Mouse (Mus musculus): ENCODE measurements around the gene Arhgap1. TPM values are rescaled to one million over a fixed set of nuclear protein-coding genes. Genes with fewer than 3 reads are reported as not detected.

The Arhgap1 gene
- polyA plus RNA-seq, 1 experiment from 2014 or later, result 151 TPM

GRCm38 (mm10) chr2:91633334-91633977, 16.2 kb upstream of the Arhgap1 start:
- Histone ChIP-seq H3K4me2 (replicated peaks; ENCODE audit: low read depth, low read length) (no peak overlapping the region), H3K4me3 (ENCODE audit: low read depth, low read length) (no peak overlapping the region), H3K9me3 (ENCODE audit: low read length) (no peaks in the 10 kb centered on the region), H3K9ac (replicated peaks; ENCODE audit: low read depth) (no peak overlapping the region), H3K4me1 (ENCODE audit: insufficient read depth, low read depth, low read length) (no peaks in the 10 kb centered on the region), H3K36me3 (ENCODE audit: insufficient read depth, low read length) (no peaks in the 10 kb centered on the region), H3K27ac (ENCODE audit: low read length) (no peak overlapping the region), H3K27me3 (replicated peaks; ENCODE audit: insufficient read depth, low read length) (no peaks in the 10 kb centered on the region)
- no peak for ATAC-seq
- no peak for TF ChIP-seq EP300 (IDR thresholded peaks at IDR 0.05)
- no peak for TF ChIP-seq CTCF (IDR thresholded peaks at IDR 0.05)
- DNase-seq (ENCODE audit: low spot score), result no peak
- WGBS, result 66% methylated on average over 12 of the region's 12 CpGs

GRCm38 (mm10) chr2:91634841-91635240, 14.8 kb upstream of the Arhgap1 start:
- no peaks in the 10 kb centered on the region for H3K36me3 ChIP-seq (ENCODE audit: insufficient read depth, low read length)
- no peaks in the 10 kb centered on the region for H3K4me1 ChIP-seq (ENCODE audit: insufficient read depth, low read depth, low read length)
- no peak overlapping the region for H3K4me3 ChIP-seq (ENCODE audit: low read depth, low read length)
- ATAC-seq (no peak), DNase-seq (ENCODE audit: low spot score) (no peak)
- no peak overlapping the region for H3K27ac ChIP-seq (ENCODE audit: low read length)
- no peaks in the 10 kb centered on the region for H3K9me3 ChIP-seq (ENCODE audit: low read length)
- no peak overlapping the region for H3K4me2 ChIP-seq (replicated peaks; ENCODE audit: low read depth, low read length)
- WGBS, result 72% methylated on average over 9 of the region's 9 CpGs
- no peak overlapping the region for H3K9ac ChIP-seq (replicated peaks; ENCODE audit: low read depth)
- H3K27me3 ChIP-seq (replicated peaks; ENCODE audit: insufficient read depth, low read length), result no peaks in the 10 kb centered on the region
- no peak for TF ChIP-seq EP300 (IDR thresholded peaks at IDR 0.05)
- no peak for TF ChIP-seq CTCF (IDR thresholded peaks at IDR 0.05)

- H3K27me3 ChIP-seq (replicated peaks; ENCODE audit: insufficient read depth, low read length), result no peaks in the 10 kb centered on the region
These were observed 14.2 kb upstream of the Arhgap1 start for GRCm38 (mm10) chr2:91635486-91635885.

GRCm38 (mm10) chr2:91636229-91636628, 13.4 kb upstream of the Arhgap1 start, which contains the start of gene F2:
Gene F2, minus strand, starts transcription at chr2:91636414.
- H3K9me3 ChIP-seq (ENCODE audit: low read length), result no peaks in the 10 kb centered on the region
- no peaks in the 10 kb centered on the region for H3K4me1 ChIP-seq (ENCODE audit: insufficient read depth, low read depth, low read length)
- TF ChIP-seq EP300 (IDR thresholded peaks at IDR 0.05) (no peak), CTCF (IDR thresholded peaks at IDR 0.05) (no peak)
- no peaks in the 10 kb centered on the region for H3K36me3 ChIP-seq (ENCODE audit: insufficient read depth, low read length)
- no peak within 1 kb of the TSS for H3K4me2 ChIP-seq (replicated peaks; ENCODE audit: low read depth, low read length)
- WGBS, result 75% methylated on average over 8 of the region's 8 CpGs
- H3K27me3 ChIP-seq (replicated peaks; ENCODE audit: insufficient read depth, low read length), result no peaks in the 10 kb centered on the region
- no peak within 1 kb of the TSS for H3K4me3 ChIP-seq (ENCODE audit: low read depth, low read length)
- no peak within 1 kb of the TSS for H3K9ac ChIP-seq (replicated peaks; ENCODE audit: low read depth)
- DNase-seq (ENCODE audit: low spot score) (no peak), ATAC-seq (no peak)
- H3K27ac ChIP-seq (ENCODE audit: low read length), result no peak within 1 kb of the TSS

More at GRCm38 (mm10) chr2:91635486-91635885, 14.2 kb upstream of the Arhgap1 start:
- H3K9me3 ChIP-seq (ENCODE audit: low read length), result no peaks in the 10 kb centered on the region
- TF ChIP-seq EP300 (IDR thresholded peaks at IDR 0.05), result no peak
- TF ChIP-seq CTCF (IDR thresholded peaks at IDR 0.05), result no peak
- no peak overlapping the region for H3K4me3 ChIP-seq (ENCODE audit: low read depth, low read length)
- H3K27ac ChIP-seq (ENCODE audit: low read length), result no peak overlapping the region
- ATAC-seq (no peak), DNase-seq (ENCODE audit: low spot score) (no peak)
- H3K4me2 ChIP-seq (replicated peaks; ENCODE audit: low read depth, low read length), result no peak overlapping the region
- H3K9ac ChIP-seq (replicated peaks; ENCODE audit: low read depth), result no peak overlapping the region
- WGBS, result 76% methylated on average over 11 of the region's 11 CpGs
- no peaks in the 10 kb centered on the region for H3K36me3 ChIP-seq (ENCODE audit: insufficient read depth, low read length)
- no peaks in the 10 kb centered on the region for H3K4me1 ChIP-seq (ENCODE audit: insufficient read depth, low read depth, low read length)

- no peak overlapping the region for H3K9ac ChIP-seq (replicated peaks; ENCODE audit: low read depth)
- 56% methylated on average over 5 of the region's 5 CpGs for WGBS
- DNase-seq (ENCODE audit: low spot score) (no peak), ATAC-seq (peak; percentile 35; the same call in 1 of the 2 replicates)
- no peaks in the 10 kb centered on the region for H3K4me1 ChIP-seq (ENCODE audit: insufficient read depth, low read depth, low read length)
- no peak overlapping the region for H3K4me3 ChIP-seq (ENCODE audit: low read depth, low read length)
- no peak overlapping the region for H3K27ac ChIP-seq (ENCODE audit: low read length)
- no peaks in the 10 kb centered on the region for H3K9me3 ChIP-seq (ENCODE audit: low read length)
- no peaks in the 10 kb centered on the region for H3K36me3 ChIP-seq (ENCODE audit: insufficient read depth, low read length)
- TF ChIP-seq CTCF (IDR thresholded peaks at IDR 0.05), result no peak
- TF ChIP-seq EP300 (IDR thresholded peaks at IDR 0.05), result no peak
- H3K27me3 ChIP-seq (replicated peaks; ENCODE audit: insufficient read depth, low read length), result no peaks in the 10 kb centered on the region
- H3K4me2 ChIP-seq (replicated peaks; ENCODE audit: low read depth, low read length), result no peak overlapping the region
These were observed 12.8 kb upstream of the Arhgap1 start for GRCm38 (mm10) chr2:91636727-91637338.

GRCm38 (mm10) chr2:91638931-91639330, 10.7 kb upstream of the Arhgap1 start:
- H3K9ac ChIP-seq (replicated peaks; ENCODE audit: low read depth), result no peak overlapping the region
- no peak overlapping the region for H3K4me3 ChIP-seq (ENCODE audit: low read depth, low read length)
- TF ChIP-seq EP300 (IDR thresholded peaks at IDR 0.05) (no peak), CTCF (IDR thresholded peaks at IDR 0.05) (no peak)
- DNase-seq (ENCODE audit: low spot score), result no peak
- WGBS, result 57% methylated on average over 6 of the region's 6 CpGs
- no peak overlapping the region for H3K4me2 ChIP-seq (replicated peaks; ENCODE audit: low read depth, low read length)
- ATAC-seq, result no peak
- no peaks in the 10 kb centered on the region for H3K36me3 ChIP-seq (ENCODE audit: insufficient read depth, low read length)
- H3K27ac ChIP-seq (ENCODE audit: low read length), result no peak overlapping the region
- H3K4me1 ChIP-seq (ENCODE audit: insufficient read depth, low read depth, low read length), result no peaks in the 10 kb centered on the region
- H3K27me3 ChIP-seq (replicated peaks; ENCODE audit: insufficient read depth, low read length), result no peaks in the 10 kb centered on the region
- H3K9me3 ChIP-seq (ENCODE audit: low read length), result no peaks in the 10 kb centered on the region

Data from lung, postnatal 0 days (tissue).